Mouse (Mus musculus) midbrain, postnatal 0 days (tissue): ENCODE measurements around the gene Tbc1d15. TPM values are rescaled to one million over a fixed set of nuclear protein-coding genes. Genes with fewer than 3 reads are reported as not detected.

ENCODE experiments used
- ATAC-seq: fragments of 200-750 bp; cut with Nextera tagmentation; 2 replicates; pipeline ENCODE4 v1.8.0; 2017; ENCODE audit warnings: moderate number of reproducible peaks, mild to moderate bottlenecking, moderate TSS enrichment, moderate library complexity; ENCODE audit not compliant: low FRiP score
- DNase-seq: peaks from one replicate; pipeline ENCODE4 v3.0.0-alpha.2; 2015; ENCODE audit warnings: low spot score
- H3K27ac ChIP-seq: fragments of 300-500 bp; sonication (generic); 2 replicates; pipeline ENCODE4 v1.5.1; 2014; ENCODE audit warnings: low read depth, mild to moderate bottlenecking, low read length, mixed read lengths
- H3K27me3 ChIP-seq: fragments of 300-500 bp; sonication (generic); 2 replicates; pipeline ENCODE4 v1.6.1; 2014; ENCODE audit warnings: low read length, control low read depth, mixed read lengths; ENCODE audit not compliant: insufficient read depth
- H3K36me3 ChIP-seq: fragments of 300-500 bp; sonication (generic); 2 replicates; pipeline ENCODE4 v1.6.1; 2014; ENCODE audit warnings: low read length, control low read depth, mixed read lengths; ENCODE audit not compliant: insufficient read depth
- H3K4me1 ChIP-seq: fragments of 300-500 bp; sonication (generic); 2 replicates; pipeline ENCODE4 v1.6.1; 2014; ENCODE audit warnings: mild to moderate bottlenecking, control low read depth, antibody characterized with exemption, low read length, mixed read lengths; ENCODE audit not compliant: insufficient read depth
- H3K4me2 ChIP-seq: fragments of 300-500 bp; sonication (generic); 2 replicates; pipeline ENCODE4 v1.6.1; 2014; ENCODE audit warnings: low read depth, mild to moderate bottlenecking, low read length, mixed read lengths; ENCODE audit not compliant: poor library complexity, severe bottlenecking
- H3K4me3 ChIP-seq: fragments of 300-500 bp; sonication (generic); 2 replicates; pipeline ENCODE4 v1.5.1; 2014; ENCODE audit warnings: low read depth, mild to moderate bottlenecking, low read length, moderate library complexity
- H3K9ac ChIP-seq: fragments of 300-500 bp; sonication (generic); replicated peaks from 2 replicates; pipeline ENCODE4 v1.6.1; 2014; ENCODE audit warnings: mild to moderate bottlenecking, low read length, moderate library complexity, mixed read lengths; ENCODE audit not compliant: poor library complexity, severe bottlenecking
- H3K9me3 ChIP-seq: fragments of 300-500 bp; sonication (generic); 2 replicates; pipeline ENCODE4 v1.6.1; 2016; ENCODE audit warnings: low read length, control low read depth
- CTCF ChIP-seq: IDR thresholded peaks from 2 replicates; pipeline ENCODE4 v1.5.1; 2016; ENCODE audit warnings: antibody characterized with exemption, mild to moderate bottlenecking
- WGBS: fragments of 180-500 bp; shearing (Covaris S2); extraction: QIAGEN DNeasy Blood & Tissue Kit; methylation state at CpG from one replicate; pipeline ENCODE4 v1.1.7; 2014; 5-methylcytosine and 5-hydroxymethylcytosine counted together
- polyA plus RNA-seq: library from polyadenylated mRNA; unstranded; fragments of >200 nt; fragmentation: Nextera tagmentation; extraction: Ambion mirVana; gene quantifications from 2 replicates; pipeline ENCODE4 v1.2.1, GENCODE M21; 2015
- total RNA-seq: library from RNA; depleted of rRNA; stranded (reverse); fragments of >200 nt; gene quantifications from 2 replicates; pipeline ENCODE4 v1.2.3, GENCODE M21; 2014

Tbc1d15 gene
- total and polyA plus RNA-seq, 2 experiments from 2014 or later: 6.5 to 28.3 TPM

- Histone ChIP-seq H3K4me3 (no peak overlapping the region), H3K4me2 (no peak overlapping the region), H3K36me3 (peaks cover 28% of the 10 kb centered on the region), H3K4me1 (no peaks in the 10 kb centered on the region), H3K27ac (no peak overlapping the region), H3K9ac (no peak overlapping the region), H3K27me3 (no peaks in the 10 kb centered on the region), H3K9me3 (no peaks in the 10 kb centered on the region)
- no peak for TF ChIP-seq CTCF
- DNase-seq (no peak), ATAC-seq (no peak)
- 93% methylated on average over 7 of the region's 7 CpGs for WGBS
Measured at GRCm38 (mm10) chr10:115293946-115294345, 42.7 kb upstream of the Tbc1d15 start.

GRCm38 (mm10) chr10:115290671-115291070 lies 39.4 kb upstream of the Tbc1d15 start:
- WGBS: 95% methylated on average over 9 of the region's 9 CpGs
- DNase-seq: no peak
- no peak for ATAC-seq
- Histone ChIP-seq H3K4me1 (no peaks in the 10 kb centered on the region), H3K9me3 (no peaks in the 10 kb centered on the region), H3K36me3 (peaks cover 41% of the 10 kb centered on the region), H3K4me3 (no peak overlapping the region), H3K4me2 (no peak overlapping the region), H3K27me3 (no peaks in the 10 kb centered on the region), H3K27ac (no peak overlapping the region), H3K9ac (no peak overlapping the region)
- TF ChIP-seq CTCF: no peak

- no peak for TF ChIP-seq CTCF
- peaks cover 34% of the 10 kb centered on the region for H3K36me3 ChIP-seq
- ATAC-seq (no peak), DNase-seq (no peak)
- H3K27me3 ChIP-seq: no peaks in the 10 kb centered on the region
- no peak overlapping the region for H3K27ac ChIP-seq
- H3K9ac ChIP-seq: no peak overlapping the region
- H3K4me3 ChIP-seq: no peak overlapping the region
- no peak overlapping the region for H3K4me2 ChIP-seq
- H3K4me1 ChIP-seq: no peaks in the 10 kb centered on the region
- 94% methylated on average over 8 of the region's 8 CpGs for WGBS
- no peaks in the 10 kb centered on the region for H3K9me3 ChIP-seq
Measured at GRCm38 (mm10) chr10:115288856-115289255, 37.6 kb upstream of the Tbc1d15 start.

GRCm38 (mm10) chr10:115284170-115284569 lies 32.9 kb upstream of the Tbc1d15 start:
- H3K27ac ChIP-seq: no peak overlapping the region
- H3K4me1 ChIP-seq: no peaks in the 10 kb centered on the region
- H3K4me2 ChIP-seq: no peak overlapping the region
- H3K27me3 ChIP-seq: no peaks in the 10 kb centered on the region
- H3K4me3 ChIP-seq: no peak overlapping the region
- H3K36me3 ChIP-seq: peaks cover 15% of the 10 kb centered on the region
- 83% methylated on average over 10 of the region's 10 CpGs for WGBS
- no peak for TF ChIP-seq CTCF
- no peak for ATAC-seq
- DNase-seq: no peak
- H3K9ac ChIP-seq: no peak overlapping the region
- no peaks in the 10 kb centered on the region for H3K9me3 ChIP-seq

GRCm38 (mm10) chr10:115281381-115281780 lies 30.1 kb upstream of the Tbc1d15 start:
- 93% methylated on average over 10 of the region's 10 CpGs for WGBS
- ATAC-seq (no peak), DNase-seq (no peak)
- H3K9me3 ChIP-seq: no peaks in the 10 kb centered on the region
- no peak overlapping the region for H3K27ac ChIP-seq
- H3K27me3 ChIP-seq: no peaks in the 10 kb centered on the region
- H3K4me1 ChIP-seq: no peaks in the 10 kb centered on the region
- H3K36me3 ChIP-seq: peaks cover 3% of the 10 kb centered on the region
- TF ChIP-seq CTCF: no peak
- no peak overlapping the region for H3K4me2 ChIP-seq
- H3K4me3 ChIP-seq: no peak overlapping the region
- no peak overlapping the region for H3K9ac ChIP-seq

GRCm38 (mm10) chr10:115271649-115272048 lies 20.4 kb upstream of the Tbc1d15 start:
- no peak overlapping the region for H3K4me3 ChIP-seq
- DNase-seq: no peak
- 50% methylated on average over 5 of the region's 5 CpGs for WGBS
- ATAC-seq: no peak
- H3K27ac ChIP-seq: no peak overlapping the region
- H3K36me3 ChIP-seq: no peaks in the 10 kb centered on the region
- H3K9me3 ChIP-seq: no peaks in the 10 kb centered on the region
- TF ChIP-seq CTCF: no peak
- no peak overlapping the region for H3K9ac ChIP-seq
- H3K4me2 ChIP-seq: no peak overlapping the region
- no peaks in the 10 kb centered on the region for H3K4me1 ChIP-seq
- no peaks in the 10 kb centered on the region for H3K27me3 ChIP-seq
